Mouse (Mus musculus) CH12.LX (cell line): ENCODE data around the gene Rora.

Experiments
- CTCF ChIP-seq, 2 experiments: IDR thresholded peaks in 1 of 2; conservative IDR thresholded peaks in 1 of 2; 2 replicates each; pipeline ENCODE4 v1.5.1; 2011 to 2012; ENCODE audit warnings: low read depth in 2 of 2, low read length in 2 of 2, improper control_type of control experiment in 1 of 2, inconsistent platforms in 1 of 2, mild to moderate bottlenecking in 1 of 2, moderate library complexity in 1 of 2
- MAX ChIP-seq: IDR thresholded peaks from 2 replicates; pipeline ENCODE4 v1.6.1; 2011; ENCODE audit warnings: low read length, improper control_type of control experiment
- MEF2A ChIP-seq: IDR thresholded peaks from 2 replicates; pipeline ENCODE4 v1.6.1; 2014; ENCODE audit warnings: low read depth, mild to moderate bottlenecking, inconsistent platforms, low read length, improper control_type of control experiment, borderline replicate concordance
- POLR2A ChIP-seq: IDR thresholded peaks from 2 replicates; pipeline ENCODE4 v1.6.1; 2011; ENCODE audit warnings: low read depth, mild to moderate bottlenecking, improper control_type of control experiment, low read length
- POLR2AphosphoS2 ChIP-seq: IDR thresholded peaks from 2 replicates; pipeline ENCODE4 v1.6.1; 2011; ENCODE audit warnings: low read depth, low read length, improper control_type of control experiment
- TCF12 ChIP-seq: IDR thresholded peaks from 2 replicates; pipeline ENCODE4 v1.6.1; 2014; ENCODE audit warnings: low read depth, mild to moderate bottlenecking, inconsistent platforms, low read length, improper control_type of control experiment
- USF1 ChIP-seq: IDR thresholded peaks from 2 replicates; pipeline ENCODE4 v1.6.1; 2014; ENCODE audit warnings: low read depth, mild to moderate bottlenecking, inconsistent platforms, low read length, improper control_type of control experiment

DNA sequence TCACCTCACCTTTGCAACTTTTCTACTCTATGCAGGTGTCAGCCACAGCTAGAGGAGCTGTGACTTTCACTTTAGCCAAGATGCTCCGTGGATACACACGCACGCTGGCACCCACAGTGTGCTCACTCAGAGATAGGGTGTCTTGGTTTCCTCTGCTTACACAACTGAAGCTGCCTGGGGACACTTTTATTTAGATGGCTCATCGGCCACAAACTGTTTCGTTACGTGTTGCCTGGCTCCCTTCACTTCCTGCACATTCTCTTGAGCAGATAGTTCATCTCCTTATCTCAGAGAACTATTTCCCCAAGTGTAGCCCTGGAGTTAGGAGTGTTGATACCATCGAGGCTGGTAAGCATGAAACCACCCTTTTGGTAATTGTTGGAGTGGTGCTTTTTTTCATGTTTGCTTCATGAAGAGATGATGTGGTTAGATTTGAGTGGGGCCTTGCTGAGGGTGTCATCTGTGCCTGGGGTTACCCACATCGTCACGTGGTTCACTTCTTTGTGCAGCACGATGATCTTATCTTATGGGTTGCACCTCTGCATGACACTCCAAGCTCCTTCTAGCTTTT lies 380.8 kb downstream of the Rora start:
- no peak for TF ChIP-seq POLR2AphosphoS2
- no peak for TF ChIP-seq MAX
- TF ChIP-seq MEF2A = no peak
- no peak for TF ChIP-seq POLR2A
- no peak for TF ChIP-seq CTCF (conservative IDR thresholded peaks at IDR 0.05 in 1 of 2, IDR thresholded peaks at IDR 0.05 in 1 of 2; ENCODE audit: low read depth in 2 of 2, low read length in 2 of 2)
- no peak for TF ChIP-seq USF1
- no peak for TF ChIP-seq TCF12
